Mouse (Mus musculus): ENCODE data around the gene Utp6. TPM values are rescaled to one million over a fixed set of nuclear protein-coding genes. Genes with fewer than 3 reads are reported as not detected.
"Not testable (repeated sequence)": the region's sequence is repeated elsewhere in the genome, so short reads cannot be mapped to it uniquely, and the experiment has no call there.

The Utp6 gene
- 10 to 100 TPM; 26.6 to 27.9 TPM for total RNA-seq (2021)

DNA sequence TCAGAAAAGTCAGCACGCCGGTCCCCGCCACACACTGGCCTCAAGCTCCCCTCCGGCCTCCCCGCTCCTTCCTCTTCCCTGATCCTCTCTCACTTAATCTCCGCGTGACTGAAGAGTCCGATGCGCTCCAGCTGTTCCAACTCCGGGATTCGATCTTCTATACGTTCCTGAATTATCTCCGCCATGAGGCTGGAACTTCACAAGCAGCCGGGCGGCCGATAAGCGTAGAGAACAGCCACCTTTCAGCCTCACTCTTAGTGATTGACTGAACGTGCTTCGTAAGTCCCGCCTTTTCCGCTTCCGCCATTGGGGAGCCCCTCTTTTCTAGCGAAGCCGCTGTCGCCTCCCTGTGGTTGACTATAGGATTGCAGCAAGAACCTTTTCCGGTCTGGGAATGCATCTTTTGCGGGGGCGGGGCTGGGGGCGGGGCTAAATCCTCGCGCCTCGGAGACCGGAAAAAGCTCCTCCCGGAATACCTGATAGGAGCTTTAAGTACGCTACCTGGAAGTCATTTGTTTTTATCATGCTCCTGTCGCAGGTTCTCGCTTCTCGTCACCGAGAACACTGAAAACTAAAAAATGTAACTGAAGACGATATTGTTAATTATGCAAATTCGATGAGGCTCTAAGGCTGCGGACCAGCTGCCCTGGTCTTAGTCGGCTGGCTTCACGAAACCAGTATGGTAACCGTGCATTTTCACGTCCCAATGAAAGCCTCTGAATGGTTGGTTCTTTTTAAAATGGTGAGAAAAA, at the start of gene Utp6:
Gene Utp6 (minus strand): TSS at position 266 of the 752 bp plus-strand sequence.
- intact Hi-C loops (cut with DNase I), result no loop called here
- DNase-seq (ENCODE audit: extremely low spot score in 1 of 2, low spot score in 2 of 2), result peak; percentile 97 to 98

DNA sequence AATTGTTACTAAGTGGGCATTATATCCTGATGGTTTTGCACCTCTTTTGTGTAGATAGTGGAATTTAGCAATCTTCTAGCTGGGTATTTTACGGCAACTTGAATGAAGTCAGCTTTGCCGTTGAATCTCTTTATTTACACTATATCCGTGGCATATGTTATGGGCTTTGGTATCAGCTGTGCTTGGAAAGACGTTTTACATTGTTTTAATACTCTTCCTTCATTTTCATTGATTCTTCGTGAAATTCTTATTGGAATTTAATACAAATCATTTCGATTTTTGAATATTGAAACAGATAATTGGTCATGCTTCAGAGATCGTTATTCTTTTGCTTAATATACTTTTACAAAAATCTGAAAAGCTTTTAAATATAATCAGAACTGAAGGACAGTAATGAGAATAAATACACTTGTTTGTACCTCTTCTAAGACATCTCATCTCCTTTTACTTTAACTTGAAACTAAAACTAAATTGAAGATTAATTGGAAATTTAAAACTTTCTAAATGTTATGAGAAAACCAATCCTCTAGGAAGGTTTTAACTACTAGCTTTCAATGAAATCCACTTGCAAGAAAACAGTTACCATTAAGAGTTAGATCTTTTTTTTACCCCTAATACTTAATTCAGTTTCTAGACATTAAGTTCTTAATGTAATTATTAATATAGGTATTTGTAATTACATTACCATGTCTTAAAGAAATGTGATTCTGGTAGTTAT, 32.2 kb upstream of the Utp6 start:
- intact Hi-C loops (cut with DNase I), result no loop called here
- DNase-seq (ENCODE audit: extremely low spot score in 1 of 2, low spot score in 2 of 2), result no peak

DNA sequence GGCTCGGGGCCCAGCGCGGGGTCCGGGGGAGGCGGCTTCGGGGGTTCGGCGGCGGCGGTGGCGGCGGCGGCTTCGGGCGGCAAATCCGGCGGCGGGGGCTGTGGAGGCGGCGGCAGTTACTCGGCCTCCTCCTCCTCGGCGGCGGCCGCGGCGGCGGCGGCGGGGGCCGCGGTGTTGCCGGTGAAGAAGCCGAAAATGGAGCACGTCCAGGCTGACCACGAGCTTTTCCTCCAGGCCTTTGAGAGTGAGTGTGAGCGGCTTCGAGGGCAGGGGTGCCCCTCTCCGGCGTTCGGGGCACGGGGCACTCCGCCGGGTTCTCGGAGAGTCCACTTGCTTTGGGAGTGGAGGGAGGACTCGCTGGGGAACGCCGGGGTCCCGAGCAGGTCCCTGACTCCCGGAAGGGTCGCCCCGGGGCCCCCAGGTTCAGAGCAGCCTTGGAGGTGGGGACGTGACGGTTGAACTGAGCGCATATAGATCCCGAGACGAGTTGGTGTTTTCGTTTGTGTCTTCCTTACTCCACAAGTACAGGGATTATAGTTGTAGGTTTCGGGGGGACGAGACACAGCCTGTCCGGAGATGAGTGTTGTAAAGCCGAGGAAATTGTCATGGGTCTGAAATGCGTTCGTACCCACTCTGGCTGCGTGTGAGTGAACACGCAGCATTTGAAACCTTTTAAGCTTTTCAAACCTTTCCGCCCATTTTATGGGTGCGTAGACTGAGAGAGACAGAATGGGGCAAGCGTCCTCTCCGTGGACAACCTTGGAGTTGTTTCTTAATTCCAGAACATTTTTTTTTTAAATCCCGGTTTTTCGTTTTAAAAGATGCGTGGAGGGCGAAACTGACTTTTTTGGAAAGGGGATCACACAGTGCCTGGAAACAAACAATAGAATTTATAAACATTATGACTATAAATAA, 31.4 kb upstream of the Utp6 start:
- DNase-seq (ENCODE audit: extremely low spot score in 1 of 2, low spot score in 2 of 2), result peak in 1 of 2 experiments; percentile 4
- intact Hi-C loops (cut with DNase I), result no loop called here

DNA sequence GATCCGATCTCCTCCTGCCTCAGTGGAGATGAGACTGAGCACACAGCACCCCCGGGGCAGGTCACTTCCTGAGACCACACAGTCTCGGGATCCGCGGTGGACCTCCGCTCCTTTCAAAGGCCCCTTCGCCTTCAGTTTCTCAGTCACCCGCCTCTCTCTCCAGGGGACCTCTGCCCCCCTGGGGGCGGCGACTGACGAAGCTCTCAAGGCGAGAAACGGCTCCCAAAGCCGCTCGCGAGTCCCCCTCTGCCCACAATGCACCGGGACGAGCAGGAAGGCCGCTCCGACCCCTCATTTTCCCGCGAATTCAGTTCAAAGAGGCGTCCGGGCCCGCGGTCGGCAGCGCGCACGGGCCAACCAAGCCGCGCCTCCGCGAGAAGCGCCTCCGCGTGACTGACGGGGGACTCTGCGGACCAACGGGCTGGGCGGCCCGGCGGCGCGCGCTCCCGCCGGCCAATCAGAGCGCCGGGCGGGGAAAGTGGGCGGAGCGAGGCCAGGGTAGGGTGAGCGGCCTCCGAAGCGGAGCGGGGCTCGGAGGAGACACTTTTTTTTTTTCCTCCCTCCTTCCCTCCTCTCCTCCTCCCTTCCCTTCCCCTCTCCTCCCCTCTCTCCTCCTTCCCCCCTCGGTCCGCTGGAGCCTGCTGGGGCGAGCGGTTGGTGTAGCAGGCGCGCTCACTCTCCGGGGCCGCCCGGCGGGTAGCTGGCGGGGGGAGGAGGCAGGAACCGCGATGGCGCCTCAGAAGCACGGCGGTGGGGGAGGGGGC, 30.6 kb upstream of the Utp6 start, which contains the start of gene Suz12:
Gene Suz12 (plus strand): TSS at position 515 of the 764 bp plus-strand sequence.
- intact Hi-C loops (cut with DNase I), result no loop called here
- DNase-seq (ENCODE audit: extremely low spot score in 1 of 2, low spot score in 2 of 2), result peak; percentile 93 to 98

DNA sequence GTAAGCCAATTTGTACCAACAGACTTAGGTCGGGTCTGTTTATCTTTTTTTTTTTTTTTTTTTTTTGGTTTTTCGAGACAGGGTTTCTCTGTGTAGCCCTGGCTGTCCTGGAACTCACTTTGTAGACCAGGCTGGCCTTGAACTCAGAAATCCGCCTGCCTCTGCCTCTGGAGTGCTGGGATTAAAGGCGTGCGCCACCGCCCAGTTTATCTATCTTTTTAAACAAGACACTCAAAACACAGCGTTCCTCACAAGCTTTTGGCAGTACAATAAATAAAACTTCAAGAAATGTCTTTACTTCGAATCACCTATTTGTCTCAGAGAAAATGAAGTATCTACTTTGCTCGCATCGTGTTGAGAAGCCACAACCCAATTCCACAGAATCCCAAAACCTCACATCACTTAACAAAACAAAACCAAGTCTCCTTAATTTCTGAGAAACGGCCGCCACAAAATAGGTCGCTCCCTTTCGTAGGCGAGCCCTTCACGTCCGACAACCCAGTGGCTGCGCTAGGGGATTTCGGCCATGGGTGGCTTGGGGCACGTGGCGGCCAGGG, 29.9 kb upstream of the Utp6 start:
- no peak for DNase-seq (ENCODE audit: extremely low spot score in 1 of 2, low spot score in 2 of 2)
- intact Hi-C loops (cut with DNase I), result no loop called here

DNA sequence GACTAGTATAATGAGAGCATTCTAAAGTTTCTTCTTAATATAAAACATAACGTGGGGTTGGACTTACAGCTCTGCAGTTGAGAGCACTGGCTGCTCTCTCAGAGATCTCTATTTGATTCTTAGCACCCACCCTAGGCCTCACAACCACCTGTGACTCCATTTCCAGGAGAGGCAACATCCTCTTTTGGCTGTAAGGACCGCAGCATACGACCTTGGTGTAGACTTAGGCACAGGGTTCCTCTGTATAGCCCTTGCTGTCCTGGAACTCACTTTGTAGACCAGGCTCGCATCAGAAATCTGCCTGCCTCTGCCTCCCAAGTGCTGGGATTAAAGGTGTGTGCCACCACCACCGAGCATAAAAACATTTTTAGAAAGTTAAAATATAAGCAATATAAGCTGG, 29.4 kb upstream of the Utp6 start:
- no peak for DNase-seq (ENCODE audit: extremely low spot score in 1 of 2, low spot score in 2 of 2)
- intact Hi-C loops (cut with DNase I), result no loop called here

DNA sequence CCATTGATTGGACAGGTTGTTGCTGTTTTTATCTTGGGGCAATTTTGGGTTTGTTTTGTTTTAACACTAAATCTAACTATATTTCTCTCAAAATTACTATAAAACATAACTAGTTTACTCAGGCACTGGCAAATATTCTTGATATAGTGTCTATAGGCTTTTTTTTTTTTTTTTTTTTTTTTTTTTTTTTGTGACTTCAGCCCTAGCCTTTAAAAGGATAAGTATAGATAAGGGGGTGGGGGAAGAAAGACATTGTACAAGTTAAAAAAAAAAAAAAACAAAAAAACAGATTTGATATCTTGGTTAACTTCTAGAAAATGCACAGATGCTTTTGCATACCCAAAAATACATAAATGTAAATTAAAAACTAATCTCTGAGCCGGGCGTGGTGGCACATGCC, 27.9 kb upstream of the Utp6 start:
- intact Hi-C loops (cut with DNase I), result no loop called here
- no peak for DNase-seq (ENCODE audit: extremely low spot score in 1 of 2, low spot score in 2 of 2)

DNA sequence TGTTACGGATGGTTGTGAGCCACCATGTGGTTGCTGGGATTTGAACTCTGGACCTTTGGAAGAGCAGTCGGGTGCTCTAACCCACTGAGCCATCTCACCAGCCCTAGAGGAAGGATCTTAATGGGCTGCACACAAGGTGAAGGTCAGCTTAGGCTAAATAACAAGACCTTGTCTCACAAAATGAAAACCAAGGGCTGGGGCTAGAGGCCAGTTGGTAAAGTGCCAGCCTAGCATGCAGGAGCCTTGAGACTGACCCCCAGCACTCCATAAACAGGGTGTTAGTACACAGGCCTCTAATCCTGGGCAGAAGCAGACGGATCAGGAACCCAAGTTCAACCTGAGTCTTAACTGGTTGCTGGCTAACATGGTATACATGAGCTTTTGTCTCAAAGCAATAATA, 25.7 kb upstream of the Utp6 start:
- DNase-seq (ENCODE audit: extremely low spot score in 1 of 2, low spot score in 2 of 2), result no peak
- intact Hi-C loops (cut with DNase I), result no loop called here

DNA sequence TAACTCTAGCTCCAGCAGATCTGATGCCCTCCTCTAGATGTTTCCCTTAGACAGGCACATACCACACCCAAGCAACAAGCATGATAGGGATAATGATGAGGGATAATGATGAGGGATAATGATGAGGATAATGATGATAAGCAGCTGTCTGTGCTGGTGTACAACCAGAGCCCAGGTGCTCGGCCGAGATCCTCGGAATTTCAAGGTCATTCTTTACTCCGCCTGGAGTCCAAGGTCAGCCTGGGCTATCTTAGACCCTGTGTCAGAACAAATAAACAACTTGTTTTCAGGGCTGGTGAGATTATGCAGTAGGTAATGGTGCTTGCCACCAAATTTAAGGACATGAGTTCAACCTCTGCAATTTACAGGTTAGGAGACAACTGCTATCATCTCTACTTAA, 24.7 kb upstream of the Utp6 start:
- intact Hi-C loops (cut with DNase I), result no loop called here
- DNase-seq (ENCODE audit: extremely low spot score in 1 of 2, low spot score in 2 of 2), result no peak

DNA sequence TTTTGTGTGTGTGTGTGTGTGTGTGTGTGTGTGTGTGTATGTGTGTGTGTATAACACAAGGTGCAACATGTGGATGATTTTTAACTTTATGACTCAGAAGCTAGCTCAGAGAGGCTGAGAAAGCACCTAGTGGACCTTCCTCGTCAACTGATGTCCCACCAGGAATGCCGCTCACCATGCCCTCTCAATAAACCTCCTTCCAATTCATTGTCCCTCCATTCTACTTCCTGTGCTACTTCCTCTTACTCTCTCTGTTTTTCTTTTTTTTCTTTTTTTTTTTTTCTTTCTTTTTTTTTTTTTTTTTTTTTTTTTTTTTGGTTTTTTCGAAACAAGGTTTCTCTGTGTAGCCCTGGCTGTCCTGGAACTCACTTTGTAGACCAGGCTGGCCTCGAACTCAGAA, 15.6 kb upstream of the Utp6 start:
- intact Hi-C loops (cut with DNase I), result not testable (repeated sequence)

DNA sequence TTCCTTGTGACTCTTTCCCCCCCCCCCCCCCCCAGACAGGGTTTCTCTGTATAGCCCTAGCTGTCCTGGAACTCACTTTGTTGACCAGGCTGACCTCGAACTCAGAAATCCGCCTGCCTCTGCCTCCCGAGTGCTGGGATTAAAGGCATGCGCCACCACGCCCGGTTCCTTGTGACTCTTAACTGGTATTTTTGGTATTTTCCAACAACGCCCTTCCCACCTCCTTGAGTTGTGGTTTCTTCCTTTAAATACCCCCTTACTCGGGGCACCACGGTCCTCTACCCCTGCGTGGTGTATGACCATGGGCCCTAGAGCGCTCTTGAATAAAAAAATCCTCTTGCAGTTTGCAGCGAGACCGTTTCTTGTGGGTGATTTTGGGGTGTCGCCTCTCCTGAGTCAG, 14.9 kb upstream of the Utp6 start:
- intact Hi-C loops (cut with DNase I), result not testable (repeated sequence)

More for the DNA sequence above, 15.6 kb upstream of the Utp6 start:
- not testable (repeated sequence) for DNase-seq (ENCODE audit: extremely low spot score in 1 of 2, low spot score in 2 of 2)

DNA sequence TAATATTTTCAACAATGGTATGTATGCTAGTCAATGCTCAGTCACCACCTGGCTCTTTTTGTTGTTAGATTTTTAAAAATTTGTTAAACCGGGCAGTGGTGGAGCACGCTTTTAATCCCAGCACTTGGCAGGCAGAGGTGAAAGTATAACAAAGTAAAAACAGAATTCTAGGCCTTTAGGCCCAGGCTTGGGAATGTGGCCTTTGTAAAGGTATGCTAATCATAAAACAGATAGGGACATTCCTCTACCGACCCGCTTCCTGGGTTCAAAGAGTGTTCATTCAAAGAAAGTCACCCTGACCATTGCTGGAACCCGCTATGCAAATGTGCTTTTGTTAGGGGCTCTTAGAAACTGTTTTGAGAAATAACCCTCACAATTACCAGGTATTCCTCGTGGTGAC, 14.5 kb upstream of the Utp6 start:
- intact Hi-C loops (cut with DNase I); DNase-seq (ENCODE audit: extremely low spot score in 1 of 2, low spot score in 2 of 2): not testable (repeated sequence)

More for the DNA sequence above, 14.9 kb upstream of the Utp6 start:
- not testable (repeated sequence) for DNase-seq (ENCODE audit: extremely low spot score in 1 of 2, low spot score in 2 of 2)

DNA sequence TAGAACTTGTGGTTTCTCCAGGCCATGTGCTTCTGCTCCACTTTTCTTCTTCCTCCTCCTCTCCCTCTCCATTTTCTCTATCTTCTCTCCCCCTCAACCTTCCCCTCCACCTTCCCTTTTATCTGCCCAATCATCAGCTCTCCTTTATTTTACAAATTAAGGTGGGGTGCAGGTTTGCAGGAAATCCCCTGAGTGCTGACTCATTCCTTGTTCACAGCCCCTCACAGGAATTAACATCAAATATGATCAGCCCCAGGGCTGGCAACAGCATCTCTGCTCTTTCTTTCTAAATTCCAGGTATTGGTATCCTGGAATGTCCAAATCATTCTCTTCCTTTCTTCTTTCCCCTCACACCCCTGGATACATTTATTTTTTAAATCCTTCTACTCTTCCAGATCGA, 14.0 kb upstream of the Utp6 start:
- no peak for DNase-seq (ENCODE audit: extremely low spot score in 1 of 2, low spot score in 2 of 2)
- intact Hi-C loops (cut with DNase I), result no loop called here

DNA sequence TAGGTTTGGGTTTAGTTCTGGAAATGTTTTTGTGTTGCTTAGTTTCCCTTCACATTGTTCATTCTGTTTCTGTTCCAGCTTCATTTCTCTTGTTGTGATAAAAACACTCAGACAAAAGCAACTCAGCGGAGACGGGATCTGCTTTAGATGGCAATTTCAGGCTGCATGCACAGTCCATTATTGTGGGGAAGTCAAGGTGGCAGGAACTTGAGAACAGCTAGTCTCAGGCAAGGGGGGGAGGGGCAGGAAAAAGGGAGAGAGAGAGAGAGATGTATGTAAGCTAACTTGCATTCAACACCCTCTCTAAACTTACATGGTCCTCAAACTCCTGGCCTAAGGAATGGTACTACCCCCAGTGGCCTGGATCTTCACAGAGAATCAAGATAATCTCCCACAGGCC, 13.2 kb upstream of the Utp6 start:
- intact Hi-C loops (cut with DNase I), result no loop called here
- no peak for DNase-seq (ENCODE audit: extremely low spot score in 1 of 2, low spot score in 2 of 2)

DNA sequence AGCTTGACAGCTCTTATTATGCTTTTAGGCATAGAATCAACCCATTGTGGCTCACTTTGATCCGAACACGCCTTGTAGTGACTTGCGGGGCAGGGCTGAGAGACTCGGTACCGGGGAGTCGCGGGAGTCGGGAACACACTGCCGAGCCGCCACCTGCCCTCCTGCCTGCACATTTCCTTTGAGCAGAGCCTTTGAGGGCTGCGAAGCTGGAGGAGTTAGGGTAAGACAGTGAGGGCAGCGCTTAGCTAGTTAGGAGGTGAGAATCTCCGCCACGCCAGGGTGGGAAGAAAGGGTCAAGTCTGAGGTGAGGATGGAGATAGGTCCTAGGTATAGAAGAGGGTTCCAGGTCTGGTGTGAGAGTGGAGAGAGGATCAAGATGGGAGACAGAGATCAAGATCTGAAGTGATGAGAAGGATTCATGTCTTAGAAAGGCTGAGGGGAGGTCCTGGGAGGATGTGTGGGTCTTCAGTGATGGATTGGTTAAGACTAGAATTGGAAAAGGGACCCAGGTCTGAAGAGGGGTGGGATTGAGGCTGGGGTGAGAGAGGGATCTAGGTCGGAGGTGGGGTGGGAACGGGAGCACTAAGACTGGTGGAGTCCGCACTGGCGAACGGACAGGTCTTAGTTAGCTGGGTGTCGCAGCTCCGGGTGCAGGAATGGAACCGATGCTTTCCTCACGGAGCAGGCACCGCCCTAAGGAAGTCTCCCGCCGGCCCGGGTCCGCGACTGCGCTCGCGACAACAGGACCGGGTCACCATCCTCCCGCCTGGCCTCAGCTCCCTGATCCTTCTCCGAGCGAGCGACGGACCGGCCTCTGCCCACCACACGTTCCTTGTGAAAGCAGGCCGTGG, 11.7 kb upstream of the Utp6 start:
- intact Hi-C loops (cut with DNase I), result no loop called here
- DNase-seq (ENCODE audit: extremely low spot score in 1 of 2, low spot score in 2 of 2), result peak in 1 of 2 experiments; percentile 63

DNA sequence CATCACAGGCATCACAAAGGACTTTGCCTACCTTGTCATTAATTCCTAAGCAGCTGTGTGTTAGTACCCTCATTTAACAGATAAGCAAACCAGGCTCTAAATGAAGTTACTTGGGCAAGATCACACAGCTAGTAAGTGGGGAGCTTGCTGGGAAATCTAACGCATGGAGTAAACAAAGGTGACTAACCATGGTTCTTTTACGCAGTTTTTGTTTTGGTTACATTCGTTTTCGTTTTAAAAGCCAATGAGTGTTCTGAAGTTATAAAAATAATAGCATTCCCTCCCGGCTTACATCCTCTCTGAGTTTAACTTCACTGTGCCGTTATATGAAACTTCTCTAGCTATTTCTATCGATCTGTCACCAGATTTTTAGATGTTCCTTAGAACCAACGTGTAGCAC, 10.9 kb upstream of the Utp6 start:
- intact Hi-C loops (cut with DNase I), result no loop called here
- no peak for DNase-seq (ENCODE audit: extremely low spot score in 1 of 2, low spot score in 2 of 2)

DNA sequence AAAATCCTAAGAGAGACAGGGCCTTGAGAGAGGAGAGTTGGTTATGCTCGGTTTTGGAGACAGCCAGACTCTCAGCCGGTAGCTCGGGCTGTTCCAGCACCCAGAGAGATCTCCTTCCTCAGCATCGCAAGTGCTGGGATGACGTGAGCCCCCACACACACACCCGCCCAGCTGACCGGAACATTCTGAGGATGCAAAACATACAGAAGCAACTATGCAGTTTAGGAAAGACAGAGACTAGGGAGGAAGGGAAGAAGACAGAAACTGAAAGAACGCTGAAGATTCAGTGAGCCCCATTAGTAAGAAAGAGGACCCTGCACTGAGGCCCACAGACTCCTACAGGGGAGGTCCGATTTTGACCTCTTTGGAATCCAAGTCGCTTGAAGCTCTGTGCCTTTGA, 5.6 kb upstream of the Utp6 start:
- intact Hi-C loops (cut with DNase I), result no loop called here

More for the DNA sequence above, 5.6 kb upstream of the Utp6 start:
- DNase-seq (ENCODE audit: extremely low spot score in 1 of 2, low spot score in 2 of 2), result no peak

Measured in left cerebral cortex, postnatal 10 days (tissue).